Mouse (Mus musculus) liver, embryonic 14.5 days (tissue): Measurements from ENCODE around the gene Clec3b.

Experiments
- CTCF ChIP-seq: IDR thresholded peaks from 2 replicates; pipeline ENCODE4 v1.5.1; 2016; ENCODE audit warnings: antibody characterized with exemption, low read depth, control low read depth
- EP300 ChIP-seq: IDR thresholded peaks from 2 replicates; pipeline ENCODE4 v1.6.1; 2016; ENCODE audit warnings: antibody characterized with exemption, low read depth

DNA sequence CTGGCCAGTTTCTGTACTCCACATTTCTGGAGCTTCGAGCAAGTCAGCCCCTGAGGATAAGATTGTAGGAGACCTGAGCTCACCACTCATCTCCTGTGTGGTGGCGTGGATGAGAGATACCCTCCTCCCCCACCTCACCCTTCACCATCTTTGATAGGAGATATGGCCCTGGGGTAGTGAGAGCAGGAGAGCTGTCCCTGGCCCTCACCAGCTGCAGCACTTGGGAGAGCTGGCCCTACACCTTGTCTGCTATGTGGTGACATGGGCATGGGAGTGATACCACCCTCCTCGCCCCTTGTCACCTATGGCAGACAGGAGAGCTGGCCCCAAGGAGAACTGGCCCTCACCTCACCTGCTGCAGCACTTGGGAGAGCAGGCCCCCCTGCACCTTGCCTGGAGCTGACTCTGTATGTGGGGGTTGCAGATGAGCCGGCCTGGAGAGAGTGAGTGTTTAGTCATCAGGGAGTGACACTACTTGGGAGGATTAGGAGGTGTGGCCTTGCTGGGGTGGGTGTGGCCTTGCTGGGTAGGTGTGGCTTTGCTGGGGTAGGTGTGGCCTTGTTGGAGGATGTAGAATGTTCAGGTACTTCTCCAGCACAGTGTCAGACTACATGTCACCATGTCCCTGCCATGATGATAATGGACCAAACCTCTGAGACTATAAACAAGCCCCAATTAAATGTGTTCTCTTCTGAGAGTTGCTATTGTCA, 12.4 kb downstream of the Clec3b start:
- TF ChIP-seq CTCF (no peak), EP300 (no peak)
